In the genomic region with DNA sequence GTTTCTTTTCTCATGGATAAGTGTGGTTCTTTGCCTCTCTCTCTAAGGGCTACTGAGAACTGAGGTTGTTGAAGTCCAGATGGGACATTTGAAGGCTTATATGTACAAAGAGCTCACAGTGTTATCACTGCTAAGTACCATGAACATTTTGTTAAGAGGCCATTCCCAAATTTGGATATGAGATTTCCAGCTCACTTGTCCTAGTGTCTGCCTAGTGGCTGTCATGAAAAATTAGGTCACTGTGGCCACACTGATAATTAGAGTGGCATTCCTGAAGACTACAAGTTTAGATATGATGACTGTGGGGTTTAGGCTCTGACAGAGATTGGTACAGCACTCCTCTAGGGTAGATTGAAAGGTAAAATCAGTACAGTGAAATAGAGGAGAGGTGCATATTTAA, we compare ENCODE assay signal across 10 mouse cellular contexts.
"Had no signal": no experiment of that assay in that cellular context is flagged by ENCODE, and none has a peak within 500 bp of the region (broad histone marks: within the 10 kb centered on the region; RNA-seq: fewer than 3 reads in every experiment).

No protein-coding gene starts in this region.

- H3K4me3 ChIP-seq: limb, embryonic 13.5 days; midbrain, embryonic 12.5 days; neural tube, embryonic 13.5 days had no signal

- H3K9ac ChIP-seq: limb, embryonic 13.5 days; liver, embryonic 14.5 days; midbrain, embryonic 12.5 days; neural tube, embryonic 13.5 days had no signal

- H3K4me2 ChIP-seq: limb, embryonic 13.5 days; midbrain, embryonic 12.5 days; neural tube, embryonic 13.5 days had no signal

- DNase-seq: kidney, postnatal 36 days; left cerebral cortex, postnatal 4 days; lung, adult 18-20 months; right cerebral cortex, postnatal 25 days; thymus, postnatal 36 days had no signal

- H3K27me3 ChIP-seq: limb, embryonic 13.5 days; midbrain, embryonic 12.5 days; neural tube, embryonic 13.5 days had no signal

- H3K27ac ChIP-seq: limb, embryonic 13.5 days; liver, embryonic 14.5 days; midbrain, embryonic 12.5 days; neural tube, embryonic 13.5 days had no signal

- H3K9me3 ChIP-seq: limb, embryonic 13.5 days; midbrain, embryonic 12.5 days; neural tube, embryonic 13.5 days had no signal

- ATAC-seq: midbrain, embryonic 16.5 days had no signal
